Mouse (Mus musculus): Measurements from ENCODE around the gene Slc6a8. TPM values are rescaled to one million over a fixed set of nuclear protein-coding genes. Genes with fewer than 3 reads are reported as not detected.
A peak's percentile ranks its signal among the peaks of the same experiment; 100 is the strongest.

The Slc6a8 gene
- polyA plus RNA-seq, 1 experiment from 2014 or later = 6.9 TPM

- no peak overlapping the region for H3K27ac ChIP-seq (ENCODE audit: low read depth, low read length)
- DNase-seq (ENCODE audit: low spot score) (no peak), ATAC-seq (ENCODE audit: insufficient read depth, low FRiP score, low TSS enrichment) (peak; percentile 20; the same call in 1 of the 2 replicates)
- H3K27me3 ChIP-seq (ENCODE audit: control insufficient read depth, insufficient read depth, low read length) = no peaks in the 10 kb centered on the region
- no peaks in the 10 kb centered on the region for H3K4me1 ChIP-seq (ENCODE audit: control insufficient read depth, insufficient read depth, low read length)
- H3K4me3 ChIP-seq (ENCODE audit: low read depth, low read length) = peak overlapping the region; percentile 57
- WGBS = 15% methylated on average over 14 of the region's 42 CpGs
- no peaks in the 10 kb centered on the region for H3K9me3 ChIP-seq (ENCODE audit: control insufficient read depth, low read length)
- H3K36me3 ChIP-seq (ENCODE audit: control insufficient read depth, insufficient read depth, low read length) = no peaks in the 10 kb centered on the region; the same call in 1 of the 2 replicates
- H3K4me2 ChIP-seq (ENCODE audit: low read depth) = peak overlapping the region; percentile 63
- peak overlapping the region; percentile 80 for H3K9ac ChIP-seq (ENCODE audit: low read length)
Measured at GRCm38 (mm10) chrX:73673619-73673967, 643 bp downstream of the Slc6a8 start.

GRCm38 (mm10) chrX:73673968-73674661, 1.2 kb downstream of the Slc6a8 start:
- no peaks in the 10 kb centered on the region for H3K9me3 ChIP-seq (ENCODE audit: control insufficient read depth, low read length)
- H3K9ac ChIP-seq (ENCODE audit: low read length) = peak overlapping the region; percentile 80
- peak overlapping the region; percentile 57 for H3K4me3 ChIP-seq (ENCODE audit: low read depth, low read length)
- H3K27ac ChIP-seq (ENCODE audit: low read depth, low read length) = no peak overlapping the region
- no peaks in the 10 kb centered on the region; the same call in 1 of the 2 replicates for H3K36me3 ChIP-seq (ENCODE audit: control insufficient read depth, insufficient read depth, low read length)
- H3K4me2 ChIP-seq (ENCODE audit: low read depth) = peak overlapping the region; percentile 63
- peak; percentile 20; the same call in 1 of the 2 replicates for ATAC-seq (ENCODE audit: insufficient read depth, low FRiP score, low TSS enrichment)
- no peaks in the 10 kb centered on the region for H3K4me1 ChIP-seq (ENCODE audit: control insufficient read depth, insufficient read depth, low read length)
- 28% methylated on average over 20 of the region's 20 CpGs for WGBS
- peak; percentile 37 for DNase-seq (ENCODE audit: low spot score)
- no peaks in the 10 kb centered on the region for H3K27me3 ChIP-seq (ENCODE audit: control insufficient read depth, insufficient read depth, low read length)

- Histone ChIP-seq H3K9ac (ENCODE audit: low read length) (no peak overlapping the region), H3K27ac (ENCODE audit: low read depth, low read length) (no peak overlapping the region), H3K9me3 (ENCODE audit: control insufficient read depth, low read length) (no peaks in the 10 kb centered on the region), H3K4me2 (ENCODE audit: low read depth) (peak overlapping the region; percentile 63), H3K36me3 (ENCODE audit: control insufficient read depth, insufficient read depth, low read length) (no peaks in the 10 kb centered on the region; the same call in 1 of the 2 replicates), H3K4me3 (ENCODE audit: low read depth, low read length) (no peak overlapping the region), H3K4me1 (ENCODE audit: control insufficient read depth, insufficient read depth, low read length) (no peaks in the 10 kb centered on the region), H3K27me3 (ENCODE audit: control insufficient read depth, insufficient read depth, low read length) (no peaks in the 10 kb centered on the region)
- ATAC-seq (ENCODE audit: insufficient read depth, low FRiP score, low TSS enrichment) (no peak), DNase-seq (ENCODE audit: low spot score) (no peak)
- WGBS = 67% methylated on average over 2 of the region's 2 CpGs
Measured at GRCm38 (mm10) chrX:73675231-73675630, 2.3 kb downstream of the Slc6a8 start.

- no peak for ATAC-seq (ENCODE audit: insufficient read depth, low FRiP score, low TSS enrichment)
- no peak overlapping the region for H3K27ac ChIP-seq (ENCODE audit: low read depth, low read length)
- no peak overlapping the region for H3K4me2 ChIP-seq (ENCODE audit: low read depth)
- H3K36me3 ChIP-seq (ENCODE audit: control insufficient read depth, insufficient read depth, low read length) = no peaks in the 10 kb centered on the region; the same call in 1 of the 2 replicates
- 92% methylated on average over 4 of the region's 4 CpGs for WGBS
- no peak overlapping the region for H3K9ac ChIP-seq (ENCODE audit: low read length)
- no peak for DNase-seq (ENCODE audit: low spot score)
- H3K4me1 ChIP-seq (ENCODE audit: control insufficient read depth, insufficient read depth, low read length) = no peaks in the 10 kb centered on the region
- no peaks in the 10 kb centered on the region for H3K27me3 ChIP-seq (ENCODE audit: control insufficient read depth, insufficient read depth, low read length)
- no peak overlapping the region for H3K4me3 ChIP-seq (ENCODE audit: low read depth, low read length)
- H3K9me3 ChIP-seq (ENCODE audit: control insufficient read depth, low read length) = no peaks in the 10 kb centered on the region
Measured at GRCm38 (mm10) chrX:73676668-73677067, 3.7 kb downstream of the Slc6a8 start.

- H3K4me3 ChIP-seq (ENCODE audit: low read depth, low read length) = no peak overlapping the region
- H3K27me3 ChIP-seq (ENCODE audit: control insufficient read depth, insufficient read depth, low read length) = no peaks in the 10 kb centered on the region
- H3K36me3 ChIP-seq (ENCODE audit: control insufficient read depth, insufficient read depth, low read length) = no peaks in the 10 kb centered on the region
- no peaks in the 10 kb centered on the region for H3K4me1 ChIP-seq (ENCODE audit: control insufficient read depth, insufficient read depth, low read length)
- H3K9me3 ChIP-seq (ENCODE audit: control insufficient read depth, low read length) = no peaks in the 10 kb centered on the region
- DNase-seq (ENCODE audit: low spot score) (no peak), ATAC-seq (ENCODE audit: insufficient read depth, low FRiP score, low TSS enrichment) (no peak)
- 87% methylated on average over 2 of the region's 2 CpGs for WGBS
- no peak overlapping the region for H3K4me2 ChIP-seq (ENCODE audit: low read depth)
- no peak overlapping the region for H3K9ac ChIP-seq (ENCODE audit: low read length)
- no peak overlapping the region for H3K27ac ChIP-seq (ENCODE audit: low read depth, low read length)
Measured at GRCm38 (mm10) chrX:73684156-73684555, 11.2 kb downstream of the Slc6a8 start.

- Histone ChIP-seq H3K4me2 (ENCODE audit: low read depth) (no peak overlapping the region), H3K4me1 (ENCODE audit: control insufficient read depth, insufficient read depth, low read length) (no peaks in the 10 kb centered on the region), H3K4me3 (ENCODE audit: low read depth, low read length) (no peak overlapping the region), H3K36me3 (ENCODE audit: control insufficient read depth, insufficient read depth, low read length) (no peaks in the 10 kb centered on the region), H3K9me3 (ENCODE audit: control insufficient read depth, low read length) (no peaks in the 10 kb centered on the region), H3K27me3 (ENCODE audit: control insufficient read depth, insufficient read depth, low read length) (no peaks in the 10 kb centered on the region), H3K9ac (ENCODE audit: low read length) (no peak overlapping the region), H3K27ac (ENCODE audit: low read depth, low read length) (no peak overlapping the region)
- no peak for DNase-seq (ENCODE audit: low spot score)
- ATAC-seq (ENCODE audit: insufficient read depth, low FRiP score, low TSS enrichment) = no peak
Measured at GRCm38 (mm10) chrX:73684978-73685377, 12.0 kb downstream of the Slc6a8 start.

- H3K9me3 ChIP-seq (ENCODE audit: control insufficient read depth, low read length) = no peaks in the 10 kb centered on the region
- no peaks in the 10 kb centered on the region for H3K27me3 ChIP-seq (ENCODE audit: control insufficient read depth, insufficient read depth, low read length)
- no peak overlapping the region for H3K4me3 ChIP-seq (ENCODE audit: low read depth, low read length)
- H3K9ac ChIP-seq (ENCODE audit: low read length) = no peak overlapping the region
- H3K27ac ChIP-seq (ENCODE audit: low read depth, low read length) = no peak overlapping the region
- H3K4me1 ChIP-seq (ENCODE audit: control insufficient read depth, insufficient read depth, low read length) = no peaks in the 10 kb centered on the region
- DNase-seq (ENCODE audit: low spot score) (no peak), ATAC-seq (ENCODE audit: insufficient read depth, low FRiP score, low TSS enrichment) (no peak)
- no peaks in the 10 kb centered on the region for H3K36me3 ChIP-seq (ENCODE audit: control insufficient read depth, insufficient read depth, low read length)
- H3K4me2 ChIP-seq (ENCODE audit: low read depth) = no peak overlapping the region
- WGBS = 69% methylated on average over 3 of the region's 3 CpGs
Measured at GRCm38 (mm10) chrX:73685629-73686028, 12.7 kb downstream of the Slc6a8 start.

- ATAC-seq (ENCODE audit: insufficient read depth, low FRiP score, low TSS enrichment) (no peak), DNase-seq (ENCODE audit: low spot score) (peak; percentile 28)
- no peaks in the 10 kb centered on the region for H3K4me1 ChIP-seq (ENCODE audit: control insufficient read depth, insufficient read depth, low read length)
- H3K9ac ChIP-seq (ENCODE audit: low read length) = no peak overlapping the region
- no peak overlapping the region for H3K4me2 ChIP-seq (ENCODE audit: low read depth)
- H3K9me3 ChIP-seq (ENCODE audit: control insufficient read depth, low read length) = no peaks in the 10 kb centered on the region
- 76% methylated on average over 5 of the region's 5 CpGs for WGBS
- H3K27me3 ChIP-seq (ENCODE audit: control insufficient read depth, insufficient read depth, low read length) = no peaks in the 10 kb centered on the region
- H3K27ac ChIP-seq (ENCODE audit: low read depth, low read length) = no peak overlapping the region
- H3K4me3 ChIP-seq (ENCODE audit: low read depth, low read length) = no peak overlapping the region
- no peaks in the 10 kb centered on the region for H3K36me3 ChIP-seq (ENCODE audit: control insufficient read depth, insufficient read depth, low read length)
Measured at GRCm38 (mm10) chrX:73690917-73691629, 18.1 kb downstream of the Slc6a8 start.

- H3K36me3 ChIP-seq (ENCODE audit: control insufficient read depth, insufficient read depth, low read length) = no peaks in the 10 kb centered on the region
- H3K4me1 ChIP-seq (ENCODE audit: control insufficient read depth, insufficient read depth, low read length) = no peaks in the 10 kb centered on the region
- ATAC-seq (ENCODE audit: insufficient read depth, low FRiP score, low TSS enrichment) = no peak
- H3K4me3 ChIP-seq (ENCODE audit: low read depth, low read length) = no peak overlapping the region
- H3K27me3 ChIP-seq (ENCODE audit: control insufficient read depth, insufficient read depth, low read length) = no peaks in the 10 kb centered on the region
- no peak overlapping the region for H3K9ac ChIP-seq (ENCODE audit: low read length)
- no peak overlapping the region for H3K4me2 ChIP-seq (ENCODE audit: low read depth)
- WGBS = 96% methylated on average over 1 of the region's 1 CpGs
- H3K27ac ChIP-seq (ENCODE audit: low read depth, low read length) = no peak overlapping the region
- DNase-seq (ENCODE audit: low spot score) = no peak
- H3K9me3 ChIP-seq (ENCODE audit: control insufficient read depth, low read length) = no peaks in the 10 kb centered on the region
Measured at GRCm38 (mm10) chrX:73700472-73700871, 27.5 kb downstream of the Slc6a8 start.
